Mouse (Mus musculus): ENCODE measurements around the gene Myo3a. TPM values are rescaled to one million over a fixed set of nuclear protein-coding genes. Genes with fewer than 3 reads are reported as not detected.

Gene Myo3a
- polyA plus RNA-seq, 1 experiment from 2014 or later, result 0.10 TPM

DNA sequence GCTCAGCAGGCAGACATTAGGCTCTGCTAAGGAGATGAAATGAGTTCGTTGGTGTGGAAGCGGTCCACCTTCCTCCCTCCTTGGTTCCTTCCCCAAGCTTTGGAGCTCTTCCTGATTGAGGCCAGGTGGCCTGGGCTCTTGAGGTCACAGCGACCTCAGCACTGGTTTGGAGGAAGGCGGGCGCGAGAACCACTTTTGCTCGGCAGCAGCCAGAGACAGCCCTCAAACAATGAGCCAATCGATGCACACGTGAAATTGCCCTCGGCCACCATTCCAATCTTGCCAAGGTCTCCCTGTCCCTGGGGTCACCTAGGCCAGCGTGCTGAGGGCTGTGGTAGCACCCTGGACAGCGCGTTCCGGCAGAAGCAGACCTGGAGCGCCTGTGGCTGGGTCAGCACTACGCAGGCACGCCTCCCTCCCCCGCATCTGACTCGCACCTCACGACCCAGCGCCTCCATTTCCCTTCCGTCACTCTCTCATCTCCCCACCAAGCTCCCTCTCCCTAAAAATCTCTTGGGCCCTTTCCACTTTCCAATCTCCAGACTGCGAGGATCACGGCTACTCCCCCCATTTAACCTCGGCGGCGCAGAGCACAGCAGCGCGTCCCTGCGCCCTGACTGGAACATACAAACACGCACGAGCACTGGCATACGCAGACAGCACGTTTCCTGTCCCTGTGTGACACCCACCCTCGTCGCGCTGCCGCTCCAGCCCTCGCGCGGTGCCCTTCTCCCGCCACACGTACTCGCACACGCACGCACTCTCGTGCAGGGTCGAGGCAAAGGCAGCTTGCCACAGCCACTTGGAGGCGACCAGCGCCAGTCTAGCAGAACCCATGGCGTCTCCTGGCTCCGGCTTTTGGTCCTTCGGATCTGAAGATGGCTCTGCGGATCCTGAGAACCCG is 394.8 kb downstream of the Myo3a start, which contains the start of gene Gad2:
TSS of gene Gad2 (plus strand) at position 378 of the 904 bp plus-strand sequence.
- ATAC-seq (ENCODE audit: low FRiP score, low read depth), result peak; percentile 78
- Histone ChIP-seq H3K9ac (replicated peaks) (peak within 1 kb of the TSS; percentile 69), H3K27ac (replicated peaks) (peak within 1 kb of the TSS; percentile 88), H3K4me2 (replicated peaks) (peak within 1 kb of the TSS; percentile 67), H3K9me3 (no peaks in the 10 kb centered on the region), H3K27me3 (peaks cover 90% of the 10 kb centered on the region), H3K4me1 (peaks cover 49% of the 10 kb centered on the region), H3K4me3 (peak within 1 kb of the TSS; percentile 47), H3K36me3 (no peaks in the 10 kb centered on the region)
- WGBS, result under 1% methylated on average over 47 of the region's 55 CpGs

DNA sequence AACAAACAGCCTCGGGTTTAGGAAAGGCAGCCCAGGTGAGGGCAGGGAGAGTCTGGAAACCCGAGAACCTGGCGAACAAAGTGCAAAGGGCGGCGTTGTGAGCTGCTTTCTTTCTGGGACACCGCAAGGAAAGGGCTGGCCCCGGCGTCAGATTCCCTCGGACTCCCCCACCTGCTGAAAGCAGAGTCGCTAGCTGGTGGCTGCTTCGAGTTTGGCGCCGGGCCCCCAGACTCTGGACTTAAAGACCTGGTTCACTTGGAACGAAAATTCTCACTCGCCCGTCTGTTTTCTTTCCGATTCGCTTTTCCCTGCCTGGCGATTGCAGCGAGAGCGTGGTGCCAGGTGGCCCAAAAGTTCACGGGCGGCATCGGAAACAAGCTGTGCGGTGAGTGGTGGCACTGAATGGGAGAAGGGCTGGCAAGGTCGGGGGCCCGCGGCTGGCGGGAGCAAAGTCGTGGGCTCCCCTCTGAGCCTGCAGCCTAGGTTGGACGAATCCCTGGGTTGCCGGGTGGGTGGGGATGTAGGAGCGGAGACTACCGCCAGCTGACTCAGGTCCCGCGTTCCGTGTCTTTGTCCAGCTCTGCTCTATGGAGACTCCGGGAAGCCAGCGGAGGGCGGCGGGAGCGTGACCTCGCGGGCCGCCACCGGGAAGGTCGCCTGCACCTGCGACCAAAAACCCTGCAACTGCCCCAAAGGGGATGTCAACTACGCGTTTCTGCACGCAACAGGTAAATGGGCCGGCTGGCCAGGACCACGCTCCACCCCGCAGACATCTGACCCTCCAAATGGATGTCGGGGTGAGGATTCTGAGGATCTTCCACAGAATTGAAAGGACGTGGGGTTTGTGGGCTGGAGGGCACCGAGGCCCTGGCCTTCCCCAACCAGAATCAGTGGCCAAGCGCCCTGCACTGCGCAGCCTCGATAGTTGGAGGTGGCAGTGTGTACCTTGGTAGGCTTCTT is 396.1 kb downstream of the Myo3a start:
- Histone ChIP-seq H3K27ac (replicated peaks) (peak overlapping the region; percentile 88), H3K4me1 (peaks cover 49% of the 10 kb centered on the region), H3K9me3 (no peaks in the 10 kb centered on the region), H3K27me3 (peaks cover 91% of the 10 kb centered on the region), H3K36me3 (no peaks in the 10 kb centered on the region), H3K4me3 (peak overlapping the region; percentile 47), H3K4me2 (replicated peaks) (peak overlapping the region; percentile 67), H3K9ac (replicated peaks) (peak overlapping the region; percentile 69)
- WGBS, result under 1% methylated on average over 60 of the region's 60 CpGs
- ATAC-seq (ENCODE audit: low FRiP score, low read depth), result no peak

DNA sequence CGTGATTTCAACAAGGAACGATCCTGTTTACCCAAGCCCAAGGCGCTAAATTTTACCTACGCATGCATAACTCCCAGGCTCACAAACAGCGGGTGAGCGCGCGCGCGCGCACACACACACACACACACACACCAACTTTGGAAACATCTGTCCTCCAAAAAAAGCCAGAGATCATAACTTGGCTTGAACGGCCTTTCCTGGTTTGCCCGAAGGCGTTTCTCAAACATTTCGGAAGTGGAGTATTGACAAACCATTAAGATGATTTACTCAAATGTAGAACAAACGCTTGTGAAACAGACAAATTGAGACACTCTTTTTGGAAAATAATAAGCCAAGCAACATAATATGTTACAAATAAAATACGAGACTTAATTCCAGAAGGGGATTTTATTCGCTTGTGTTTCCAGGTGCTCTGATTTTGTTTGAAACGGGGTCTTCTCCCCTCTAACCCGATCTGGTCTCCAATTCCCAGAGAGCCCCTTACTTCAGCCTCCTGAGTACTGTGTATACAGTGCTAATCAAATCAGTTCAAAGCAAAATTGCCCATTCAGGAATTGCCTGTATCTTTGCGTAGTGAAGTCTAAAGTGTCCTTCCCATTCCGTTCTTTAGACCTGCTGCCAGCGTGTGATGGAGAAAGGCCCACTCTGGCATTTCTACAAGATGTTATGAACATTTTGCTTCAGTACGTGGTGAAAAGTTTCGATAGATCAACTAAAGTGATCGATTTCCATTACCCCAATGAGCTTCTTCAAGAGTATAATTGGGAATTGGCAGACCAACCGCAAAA is 397.1 kb downstream of the Myo3a start:
- peaks cover 46% of the 10 kb centered on the region for H3K4me1 ChIP-seq
- H3K9me3 ChIP-seq, result no peaks in the 10 kb centered on the region
- H3K4me3 ChIP-seq, result peak overlapping the region; percentile 47
- H3K36me3 ChIP-seq, result no peaks in the 10 kb centered on the region
- H3K27ac ChIP-seq (replicated peaks), result peak overlapping the region; percentile 88
- H3K4me2 ChIP-seq (replicated peaks), result peak overlapping the region; percentile 67
- no peak for ATAC-seq (ENCODE audit: low FRiP score, low read depth)
- H3K9ac ChIP-seq (replicated peaks), result peak overlapping the region; percentile 69
- WGBS, result 3% methylated on average over 27 of the region's 27 CpGs
- H3K27me3 ChIP-seq, result peaks cover 81% of the 10 kb centered on the region

DNA sequence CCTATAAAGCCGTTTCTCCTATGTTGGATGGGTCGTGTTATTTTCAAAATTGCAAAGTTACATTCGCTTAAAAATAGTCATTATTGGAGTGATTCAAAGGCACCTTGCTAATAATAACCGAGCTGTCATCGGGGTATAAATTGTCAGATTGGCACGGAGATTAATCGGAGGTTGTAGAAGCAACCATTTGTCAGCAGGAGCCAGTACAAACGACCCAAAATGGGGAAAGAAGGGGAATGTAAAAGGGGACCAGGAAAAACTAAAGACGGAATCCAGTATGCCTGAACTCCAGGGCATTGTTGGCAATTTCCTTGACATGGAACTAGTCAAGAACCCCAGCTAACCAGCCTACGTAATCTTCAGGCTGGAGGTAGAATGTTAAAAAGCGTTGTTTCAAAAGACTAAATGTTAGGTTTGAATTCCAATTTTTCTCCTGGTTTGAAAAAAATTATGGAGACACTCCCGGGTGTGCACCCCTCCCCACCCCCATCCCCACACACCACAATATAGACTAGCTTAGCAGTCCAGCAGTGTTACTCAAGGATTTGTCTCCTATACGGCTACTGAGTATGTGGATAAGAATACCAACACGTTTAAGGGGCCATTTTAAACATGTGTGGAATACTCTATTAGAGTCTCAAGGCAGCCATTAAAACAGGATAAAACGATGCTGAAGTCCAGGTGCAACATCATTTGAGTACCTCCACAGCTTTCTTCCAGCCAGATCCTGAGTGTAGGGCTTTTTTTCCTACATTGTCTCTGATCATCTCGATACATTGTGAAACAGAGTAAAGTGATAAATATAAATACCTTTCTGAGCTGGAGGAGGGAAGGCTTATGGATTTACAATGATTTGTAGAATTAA is 398.0 kb downstream of the Myo3a start:
- H3K4me1 ChIP-seq, result peaks cover 36% of the 10 kb centered on the region
- peak overlapping the region; percentile 88 for H3K27ac ChIP-seq (replicated peaks)
- H3K9ac ChIP-seq (replicated peaks), result peak overlapping the region; percentile 32; the same call in 1 of the 2 replicates
- 5% methylated on average over 16 of the region's 16 CpGs for WGBS
- peak overlapping the region; percentile 67 for H3K4me2 ChIP-seq (replicated peaks)
- ATAC-seq (ENCODE audit: low FRiP score, low read depth), result no peak
- H3K9me3 ChIP-seq, result no peaks in the 10 kb centered on the region
- H3K4me3 ChIP-seq, result peak overlapping the region; percentile 47
- peaks cover 73% of the 10 kb centered on the region for H3K27me3 ChIP-seq
- no peaks in the 10 kb centered on the region for H3K36me3 ChIP-seq

DNA sequence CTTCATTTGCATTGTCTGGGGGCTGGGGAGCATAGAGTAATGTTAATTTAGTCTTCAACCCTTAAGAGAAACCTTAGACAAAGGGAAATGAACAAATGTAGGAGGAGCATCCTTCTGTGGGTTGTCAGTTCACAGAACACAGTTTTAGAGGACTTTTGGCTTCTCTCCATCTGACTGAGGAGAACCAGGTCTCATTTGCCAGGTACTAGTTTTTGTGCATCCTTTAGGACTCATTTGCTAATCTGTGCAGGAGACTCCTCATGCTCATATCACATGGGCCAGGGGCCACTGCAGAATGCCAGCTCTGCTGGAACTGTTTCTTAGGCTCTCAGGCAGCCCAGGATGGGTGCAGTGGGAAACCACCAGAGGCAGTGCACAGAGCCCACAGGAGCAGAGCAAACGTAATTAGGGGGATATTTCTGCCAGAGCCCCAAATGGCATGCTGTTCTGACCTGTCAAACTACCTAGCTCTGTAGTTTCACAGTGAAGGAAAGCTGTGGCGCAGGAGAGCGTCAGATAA is 399.9 kb downstream of the Myo3a start:
- Histone ChIP-seq H3K9ac (replicated peaks) (peak overlapping the region; percentile 34; the same call in 1 of the 2 replicates), H3K4me3 (peak overlapping the region; percentile 47)

DNA sequence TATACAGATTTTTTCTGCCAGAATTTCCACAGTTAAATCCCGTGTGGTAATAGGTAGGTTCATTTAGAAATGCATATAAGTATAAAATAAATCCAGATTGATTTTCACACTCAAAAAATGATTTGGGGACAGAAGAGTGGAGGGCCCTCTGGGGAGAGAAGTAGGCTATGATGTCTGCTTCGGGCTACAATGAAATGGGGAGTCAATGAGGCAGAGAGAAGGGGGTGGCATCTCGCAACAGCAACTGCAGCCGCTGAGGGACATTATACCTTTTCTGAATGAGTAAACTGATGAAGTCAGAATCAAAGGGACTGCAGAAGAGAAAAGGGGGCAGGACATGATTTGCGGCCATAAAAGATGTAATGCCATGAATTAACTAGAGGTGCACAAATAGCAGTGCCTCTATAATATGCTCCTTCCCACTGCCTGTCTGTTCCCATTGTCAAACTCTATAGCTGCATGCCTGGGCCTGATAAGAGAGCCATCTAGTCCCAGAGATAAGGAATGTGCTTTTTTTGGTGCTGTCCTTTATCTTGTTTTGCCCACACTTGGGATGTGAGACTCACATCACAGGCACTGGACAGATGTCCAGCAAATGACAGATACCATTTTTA is 400.6 kb downstream of the Myo3a start:
- peak overlapping the region; percentile 36 for H3K4me2 ChIP-seq (replicated peaks)
- H3K4me3 ChIP-seq, result peak overlapping the region; percentile 47; the same call in 1 of the 2 replicates
- WGBS, result 27% methylated on average over 5 of the region's 5 CpGs
- peak; percentile 64 for ATAC-seq (ENCODE audit: low FRiP score, low read depth)
- no peaks in the 10 kb centered on the region for H3K9me3 ChIP-seq
- H3K4me1 ChIP-seq, result peaks cover 13% of the 10 kb centered on the region
- peak overlapping the region; percentile 34; the same call in 1 of the 2 replicates for H3K9ac ChIP-seq (replicated peaks)
- H3K27ac ChIP-seq (replicated peaks), result peak overlapping the region; percentile 76
- H3K36me3 ChIP-seq, result no peaks in the 10 kb centered on the region
- H3K27me3 ChIP-seq, result peaks cover 47% of the 10 kb centered on the region

More for the DNA sequence above, 399.9 kb downstream of the Myo3a start:
- Histone ChIP-seq H3K9me3 (no peaks in the 10 kb centered on the region), H3K36me3 (no peaks in the 10 kb centered on the region), H3K27me3 (peaks cover 54% of the 10 kb centered on the region), H3K27ac (replicated peaks) (peak overlapping the region; percentile 76), H3K4me1 (peaks cover 19% of the 10 kb centered on the region), H3K4me2 (replicated peaks) (peak overlapping the region; percentile 36)
- WGBS, result 36% methylated on average over 3 of the region's 3 CpGs
- ATAC-seq (ENCODE audit: low FRiP score, low read depth), result no peak

DNA sequence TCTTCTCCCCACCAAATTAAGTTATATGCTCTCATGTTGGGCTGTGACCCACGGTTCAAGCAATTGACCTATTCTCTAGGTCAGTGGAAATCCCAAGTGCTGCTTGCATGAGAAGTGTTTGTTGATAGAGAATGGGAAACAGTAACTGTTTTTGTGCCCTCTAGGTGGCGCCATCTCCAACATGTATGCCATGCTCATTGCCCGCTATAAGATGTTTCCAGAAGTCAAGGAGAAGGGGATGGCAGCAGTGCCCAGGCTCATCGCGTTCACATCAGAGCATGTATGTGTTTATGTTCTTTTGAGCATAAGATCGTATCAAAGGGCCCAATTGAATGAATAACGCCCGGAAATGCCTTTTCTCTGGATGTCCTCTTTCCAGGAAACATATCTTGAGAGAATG is 407.5 kb downstream of the Myo3a start:
- H3K9me3 ChIP-seq, result no peaks in the 10 kb centered on the region
- no peak for ATAC-seq (ENCODE audit: low FRiP score, low read depth)
- no peaks in the 10 kb centered on the region for H3K4me1 ChIP-seq
- no peak overlapping the region for H3K27ac ChIP-seq (replicated peaks)
- no peak overlapping the region for H3K9ac ChIP-seq (replicated peaks)
- H3K36me3 ChIP-seq, result no peaks in the 10 kb centered on the region
- no peaks in the 10 kb centered on the region for H3K27me3 ChIP-seq
- H3K4me2 ChIP-seq (replicated peaks), result no peak overlapping the region
- no peak overlapping the region for H3K4me3 ChIP-seq
- 46% methylated on average over 8 of the region's 8 CpGs for WGBS

DNA sequence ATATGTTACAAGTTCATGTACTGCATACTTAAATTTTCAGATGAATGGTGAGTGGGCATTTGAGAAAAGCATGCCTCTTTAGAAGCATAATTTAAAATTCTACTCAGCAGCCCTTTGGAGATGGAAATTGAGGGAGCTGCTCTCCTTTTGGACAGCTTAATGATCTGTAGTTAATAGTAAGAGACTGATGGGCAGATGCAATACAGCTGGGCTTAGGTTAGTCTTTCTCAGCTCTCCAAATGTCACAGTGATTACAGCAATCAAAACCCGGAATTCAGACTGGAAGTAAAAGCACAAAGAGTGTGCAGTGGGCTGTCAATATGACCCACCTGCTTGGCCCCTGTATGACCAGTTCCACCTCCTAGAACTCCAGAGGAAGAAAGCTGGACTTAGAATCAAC is 418.8 kb downstream of the Myo3a start:
- 50% methylated on average over 1 of the region's 1 CpGs for WGBS
- Histone ChIP-seq H3K4me2 (replicated peaks) (no peak overlapping the region), H3K4me3 (no peak overlapping the region), H3K36me3 (no peaks in the 10 kb centered on the region), H3K27me3 (no peaks in the 10 kb centered on the region), H3K9me3 (no peaks in the 10 kb centered on the region), H3K9ac (replicated peaks) (no peak overlapping the region), H3K4me1 (0 out of 2 replicates have a peak, but pooled peaks cover 3% of the 10 kb centered on the region), H3K27ac (replicated peaks) (no peak overlapping the region)
- no peak for ATAC-seq (ENCODE audit: low FRiP score, low read depth)

DNA sequence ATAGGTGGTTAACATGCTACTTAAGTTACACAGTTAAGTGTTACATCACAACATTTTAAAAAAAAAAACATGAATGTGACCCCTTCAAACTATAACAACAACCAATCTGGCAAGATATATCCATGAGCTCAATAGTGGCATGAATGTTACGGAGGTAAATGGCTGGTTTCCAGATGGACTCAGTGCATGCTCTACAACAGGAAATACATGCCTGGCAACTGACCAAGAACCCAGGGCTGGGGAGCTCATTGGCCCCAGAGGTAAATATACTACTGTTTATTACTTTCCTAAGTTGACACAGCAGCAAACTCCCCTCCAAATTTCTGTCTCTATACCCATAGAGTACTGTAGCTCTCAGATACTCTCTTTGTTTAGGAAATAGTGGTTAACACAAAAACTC is 421.1 kb downstream of the Myo3a start:
- Histone ChIP-seq H3K9ac (replicated peaks) (no peak overlapping the region), H3K4me2 (replicated peaks) (no peak overlapping the region), H3K27me3 (no peaks in the 10 kb centered on the region), H3K27ac (replicated peaks) (no peak overlapping the region), H3K4me3 (no peak overlapping the region), H3K4me1 (0 out of 2 replicates have a peak, but pooled peaks cover 3% of the 10 kb centered on the region), H3K36me3 (no peaks in the 10 kb centered on the region), H3K9me3 (no peaks in the 10 kb centered on the region)
- 91% methylated on average over 1 of the region's 1 CpGs for WGBS
- no peak for ATAC-seq (ENCODE audit: low FRiP score, low read depth)

DNA sequence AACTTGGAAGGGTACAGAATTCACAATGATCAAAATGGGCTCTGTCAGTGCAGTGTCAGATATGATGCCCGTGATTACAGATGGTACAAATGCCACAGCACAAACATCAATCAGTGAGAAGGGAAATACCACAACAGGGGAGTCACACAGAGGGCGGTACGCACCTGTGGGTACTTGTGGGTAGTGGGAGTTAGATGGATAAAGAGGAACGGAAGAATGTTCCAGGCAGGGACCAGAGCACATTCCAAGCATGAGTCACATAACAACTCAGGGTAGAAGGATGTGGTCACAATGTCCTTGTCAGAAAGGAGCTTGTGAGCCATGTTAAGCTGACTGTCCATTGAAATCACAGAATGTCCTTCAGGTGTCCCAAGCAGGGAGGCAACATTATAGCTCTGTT is 424.5 kb downstream of the Myo3a start:
- H3K9me3 ChIP-seq, result no peaks in the 10 kb centered on the region
- no peaks in the 10 kb centered on the region for H3K4me1 ChIP-seq
- WGBS, result 86% methylated on average over 4 of the region's 4 CpGs
- H3K4me2 ChIP-seq (replicated peaks), result no peak overlapping the region
- H3K27me3 ChIP-seq, result no peaks in the 10 kb centered on the region
- H3K4me3 ChIP-seq, result no peak overlapping the region
- no peak for ATAC-seq (ENCODE audit: low FRiP score, low read depth)
- no peak overlapping the region for H3K9ac ChIP-seq (replicated peaks)
- H3K36me3 ChIP-seq, result no peaks in the 10 kb centered on the region
- no peak overlapping the region for H3K27ac ChIP-seq (replicated peaks)
